Mouse (Mus musculus) forebrain, postnatal 0 days (tissue): ENCODE data around the gene Nom1. TPM values are rescaled to one million over a fixed set of nuclear protein-coding genes. Genes with fewer than 3 reads are reported as not detected.

Source experiments
- ATAC-seq: fragments of 200-750 bp; cut with Nextera tagmentation; 2 replicates; pipeline ENCODE4 v1.8.0; 2017; ENCODE audit warnings: mild to moderate bottlenecking, moderate library complexity
- DNase-seq: peaks from one replicate; pipeline ENCODE4 v3.0.0-alpha.2; 2015
- H3K27ac ChIP-seq: fragments of 300-500 bp; sonication (generic); 2 replicates; pipeline ENCODE4 v1.5.1; 2014; ENCODE audit warnings: low read depth, mild to moderate bottlenecking, antibody characterized with exemption, low read length, moderate library complexity, mixed read lengths
- H3K27me3 ChIP-seq: fragments of 300-500 bp; sonication (generic); 2 replicates; pipeline ENCODE4 v1.6.1; 2014; ENCODE audit warnings: mild to moderate bottlenecking, low read length, mixed read lengths; ENCODE audit not compliant: insufficient read depth
- H3K36me3 ChIP-seq: fragments of 300-500 bp; sonication (generic); 2 replicates; pipeline ENCODE4 v1.6.1; 2014; ENCODE audit warnings: mild to moderate bottlenecking, moderate library complexity; ENCODE audit not compliant: insufficient read depth
- H3K4me1 ChIP-seq: fragments of 300-500 bp; sonication (generic); 2 replicates; pipeline ENCODE4 v1.6.1; 2014; ENCODE audit warnings: antibody characterized with exemption; ENCODE audit not compliant: insufficient read depth
- H3K4me2 ChIP-seq: fragments of 300-500 bp; sonication (generic); 2 replicates; pipeline ENCODE4 v1.6.1; 2014; ENCODE audit warnings: low read depth, mild to moderate bottlenecking, moderate library complexity
- H3K4me3 ChIP-seq: fragments of 300-500 bp; sonication (generic); 2 replicates; pipeline ENCODE4 v1.5.1; 2014; ENCODE audit warnings: low read depth, low read length, mixed read lengths
- H3K9ac ChIP-seq: fragments of 300-500 bp; sonication (generic); 2 replicates; pipeline ENCODE4 v1.6.1; 2014; ENCODE audit warnings: mild to moderate bottlenecking
- H3K9me3 ChIP-seq: fragments of 300-500 bp; sonication (generic); 2 replicates; pipeline ENCODE4 v1.6.1; 2016; ENCODE audit warnings: low read length
- CTCF ChIP-seq: sonication (generic); IDR thresholded peaks from 2 replicates; pipeline ENCODE4 v1.5.1; 2016; ENCODE audit warnings: antibody characterized with exemption, control low read depth, low read depth
- WGBS: fragments of 180-500 bp; shearing (Covaris S2); extraction: QIAGEN DNeasy Blood & Tissue Kit; methylation state at CpG from one replicate; pipeline ENCODE4 v1.1.7; 2014; 5-methylcytosine and 5-hydroxymethylcytosine counted together
- polyA plus RNA-seq: library from polyadenylated mRNA; unstranded; fragments of >200 nt; fragmentation: Nextera tagmentation; extraction: Ambion mirVana; gene quantifications from 2 replicates; pipeline ENCODE4 v1.2.1, GENCODE M21; 2015
- total RNA-seq: library from RNA; depleted of rRNA; stranded (reverse); fragments of >200 nt; gene quantifications from 2 replicates; pipeline ENCODE4 v1.2.3, GENCODE M21; 2014; rRNA removed

The Nom1 gene
- total and polyA plus RNA-seq, 2 experiments from 2014 or later, result 17.0 to 29.6 TPM

GRCm38 (mm10) chr5:29484965-29485940, 50.8 kb downstream of the Nom1 start:
- H3K4me3 ChIP-seq, result no peak overlapping the region
- DNase-seq (peak; percentile 12), ATAC-seq (no peak)
- TF ChIP-seq CTCF, result no peak
- 0 out of 2 replicates have a peak, but pooled peaks cover 4% of the 10 kb centered on the region for H3K4me1 ChIP-seq
- H3K9me3 ChIP-seq, result no peaks in the 10 kb centered on the region
- peaks cover 86% of the 10 kb centered on the region for H3K27me3 ChIP-seq
- WGBS, result 2% methylated on average over 38 of the region's 38 CpGs
- no peak overlapping the region for H3K27ac ChIP-seq
- H3K36me3 ChIP-seq, result no peaks in the 10 kb centered on the region
- no peak overlapping the region for H3K4me2 ChIP-seq
- no peak overlapping the region for H3K9ac ChIP-seq

DNA sequence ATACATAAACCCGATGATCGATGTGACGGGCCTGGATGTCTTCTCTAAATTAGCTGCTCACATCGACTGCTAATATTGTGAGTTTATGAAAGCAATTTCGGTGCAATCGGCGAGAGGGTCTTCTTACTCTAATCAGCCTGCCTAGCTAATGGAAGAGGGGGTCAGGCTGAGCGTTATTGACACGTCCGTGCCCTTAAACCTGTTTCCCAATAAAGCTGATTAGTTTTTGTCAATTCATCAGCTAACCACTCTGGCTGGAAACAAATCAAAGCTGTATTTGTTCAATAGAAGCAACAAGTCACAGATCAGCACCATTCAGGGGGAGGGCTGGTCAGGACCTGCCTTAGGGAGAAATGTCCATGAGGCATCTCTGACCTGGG, 51.5 kb downstream of the Nom1 start:
- H3K4me2 ChIP-seq, result no peak overlapping the region
- H3K27ac ChIP-seq, result no peak overlapping the region
- no peak overlapping the region for H3K4me3 ChIP-seq
- no peak overlapping the region for H3K9ac ChIP-seq
- H3K36me3 ChIP-seq, result no peaks in the 10 kb centered on the region
- no peak for DNase-seq
- 1% methylated on average over 10 of the region's 10 CpGs for WGBS
- no peak for TF ChIP-seq CTCF
- 0 out of 2 replicates have a peak, but pooled peaks cover 4% of the 10 kb centered on the region for H3K4me1 ChIP-seq
- ATAC-seq, result no peak
- H3K9me3 ChIP-seq, result no peaks in the 10 kb centered on the region
- peaks cover 81% of the 10 kb centered on the region for H3K27me3 ChIP-seq

- TF ChIP-seq CTCF, result no peak
- H3K27me3 ChIP-seq, result peaks cover 81% of the 10 kb centered on the region
- no peak overlapping the region for H3K4me2 ChIP-seq
- 0 out of 2 replicates have a peak, but pooled peaks cover 4% of the 10 kb centered on the region for H3K4me1 ChIP-seq
- no peak overlapping the region for H3K27ac ChIP-seq
- no peak overlapping the region for H3K4me3 ChIP-seq
- 11% methylated on average over 13 of the region's 13 CpGs for WGBS
- DNase-seq (peak; percentile 21), ATAC-seq (no peak)
- H3K36me3 ChIP-seq, result no peaks in the 10 kb centered on the region
- H3K9me3 ChIP-seq, result no peaks in the 10 kb centered on the region
- H3K9ac ChIP-seq, result no peak overlapping the region
Observed at GRCm38 (mm10) chr5:29487321-29487720, 52.9 kb downstream of the Nom1 start.

GRCm38 (mm10) chr5:29507013-29507412, 72.5 kb downstream of the Nom1 start:
- no peak for DNase-seq
- no peak for TF ChIP-seq CTCF
- Histone ChIP-seq H3K9me3 (no peaks in the 10 kb centered on the region), H3K4me1 (no peaks in the 10 kb centered on the region), H3K27ac (no peak overlapping the region), H3K9ac (no peak overlapping the region), H3K27me3 (no peaks in the 10 kb centered on the region), H3K4me2 (no peak overlapping the region), H3K4me3 (no peak overlapping the region), H3K36me3 (no peaks in the 10 kb centered on the region)
- WGBS, result 83% methylated on average over 3 of the region's 3 CpGs
- ATAC-seq, result no peak

Other genes with a start within 250 kb of the Nom1 start
- gene Rnf32, start 238.7 kb upstream of the Nom1 start, total RNA-seq, result 17.8 and 19.3 TPM in 2 replicates
- gene Rnf32, start 238.7 kb upstream of the Nom1 start, polyA plus RNA-seq, result 12.1 and 14.6 TPM in 2 replicates
- 38.3 and 41.4 TPM in 2 replicates for gene Lmbr1, start 56.3 kb upstream of the Nom1 start, total RNA-seq
- gene Lmbr1, start 56.3 kb upstream of the Nom1 start, polyA plus RNA-seq, result 30.4 and 41.5 TPM in 2 replicates
- not detected in 2 replicates for gene Mnx1, start 43.8 kb downstream of the Nom1 start, total RNA-seq
- not detected in 2 replicates for gene Mnx1, start 43.8 kb downstream of the Nom1 start, polyA plus RNA-seq
- gene Ube3c, start 134.6 kb downstream of the Nom1 start, total RNA-seq, result 81.2 and 95.6 TPM in 2 replicates
- gene Ube3c, start 134.6 kb downstream of the Nom1 start, polyA plus RNA-seq, result 23.7 and 33.0 TPM in 2 replicates